Mouse (Mus musculus): ENCODE results near the gene Gm36245. TPM values are rescaled to one million over a fixed set of nuclear protein-coding genes. Genes with fewer than 3 reads are reported as not detected.
"Not testable (repeated sequence)": the region's sequence is repeated elsewhere in the genome, so short reads cannot be mapped to it uniquely, and the experiment has no call there.

Gm36245 gene
- not detected for total RNA-seq (2021)
- long read RNA-seq, experiment 1, result 0 reads
- long read RNA-seq, experiment 2, result 0 reads

- DNase-seq, result no peak
Observed at GRCm38 (mm10) chr15:77598958-77599357, at the start of gene Gm36245. TSS of gene Gm36245 (plus strand) at chr15:77599258.

DNA sequence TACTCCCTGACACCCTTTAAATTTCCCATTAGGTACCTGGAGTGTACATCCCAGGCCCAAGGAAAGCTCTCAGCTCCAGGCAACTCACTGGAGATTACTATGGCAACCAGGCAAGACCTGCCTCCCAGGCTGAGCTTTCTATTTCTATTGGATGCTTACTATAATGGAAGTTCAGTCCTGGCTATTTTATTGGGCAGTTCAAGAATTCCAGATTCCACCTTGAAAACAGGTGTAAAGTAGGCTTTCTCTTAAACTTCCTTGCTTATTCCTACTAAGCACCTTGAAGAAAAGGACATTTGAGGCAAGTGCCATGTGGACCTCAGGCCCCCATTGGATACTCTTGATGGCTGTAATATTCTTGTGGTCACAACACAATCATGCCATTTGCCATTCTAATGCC, 37.3 kb upstream of the Gm36245 start, which contains the start of gene 1700025B11Rik:
Gene 1700025B11Rik, minus strand, starts transcription at position 101 of the 400 bp plus-strand sequence.
- DNase-seq, result no peak

DNA sequence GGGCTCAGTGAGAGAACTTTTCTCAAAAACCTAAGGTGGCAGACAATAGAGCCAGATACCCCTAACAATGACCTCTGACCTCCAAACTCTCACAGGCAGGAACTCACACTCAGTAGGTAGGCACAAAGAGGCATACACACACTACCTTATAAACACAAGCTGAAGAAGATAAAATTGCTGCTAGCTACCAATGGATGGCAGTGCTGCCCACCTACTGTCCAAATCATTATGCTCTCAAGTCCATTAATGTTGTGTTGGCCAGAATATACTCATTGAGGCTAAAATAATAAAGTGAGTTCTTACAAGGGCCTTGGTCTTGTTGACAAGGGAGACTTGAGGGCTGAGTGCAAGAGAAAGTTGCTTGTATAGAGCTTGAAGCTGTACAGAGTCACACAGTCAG, 35.8 kb upstream of the Gm36245 start:
- no peak for DNase-seq

GRCm38 (mm10) chr15:77578801-77579200, 20.3 kb upstream of the Gm36245 start:
- DNase-seq, result peak in 1 of 2 experiments; percentile 31

- DNase-seq, result no peak
Observed at GRCm38 (mm10) chr15:77579311-77579710, 19.7 kb upstream of the Gm36245 start.

GRCm38 (mm10) chr15:77581681-77582080, 17.4 kb upstream of the Gm36245 start:
- DNase-seq, result peak; percentile 72 to 89

DNA sequence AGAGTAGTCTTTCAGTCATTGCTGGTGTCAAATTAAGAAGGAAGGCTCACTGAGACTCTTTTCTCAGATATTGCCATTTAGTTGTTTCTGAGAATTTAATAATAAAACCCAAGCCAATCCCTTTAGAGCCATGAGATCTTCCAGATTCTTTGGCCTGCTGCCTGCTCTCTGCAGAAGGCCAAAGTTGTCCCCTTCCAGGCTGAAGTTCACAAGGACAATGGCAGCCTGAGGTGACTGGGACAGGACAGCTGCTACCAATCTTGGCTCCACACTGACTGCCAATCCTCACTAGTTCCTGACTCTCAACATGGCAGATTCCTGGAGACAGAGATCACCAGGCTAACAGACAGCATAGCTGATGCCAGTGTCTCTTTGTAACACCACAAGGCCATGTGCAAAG, 12.0 kb upstream of the Gm36245 start:
- DNase-seq, result peak; percentile 51 to 62

GRCm38 (mm10) chr15:77588981-77589380, 10.1 kb upstream of the Gm36245 start:
- DNase-seq, result no peak

DNA sequence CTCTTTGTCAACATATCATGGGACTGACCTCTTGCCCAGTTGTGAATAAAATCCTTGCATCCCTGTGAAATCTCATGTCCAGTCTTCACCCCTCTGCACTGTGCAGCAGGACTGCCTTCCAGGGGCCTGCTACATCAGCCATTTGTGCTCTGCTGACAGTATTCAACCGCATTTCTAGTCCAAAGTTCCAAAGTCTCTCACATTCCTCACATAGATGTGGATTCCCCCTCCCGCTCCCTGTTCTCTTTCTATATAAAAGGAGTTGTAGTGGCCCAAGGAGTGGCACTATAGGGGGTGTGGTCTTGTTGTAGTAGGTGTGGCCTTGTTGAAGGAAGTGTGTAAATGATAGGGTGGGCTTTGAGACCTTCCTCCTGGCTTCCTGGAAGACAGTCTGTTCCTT, 8.2 kb upstream of the Gm36245 start:
- no peak for DNase-seq

- no peak for DNase-seq
Observed at GRCm38 (mm10) chr15:77593557-77593956, 5.5 kb upstream of the Gm36245 start.

- DNase-seq, result no peak
Observed at GRCm38 (mm10) chr15:77595961-77596360, 3.1 kb upstream of the Gm36245 start, which contains the start of gene Apol10b. TSS of gene Apol10b (minus strand) at chr15:77596125.

DNA sequence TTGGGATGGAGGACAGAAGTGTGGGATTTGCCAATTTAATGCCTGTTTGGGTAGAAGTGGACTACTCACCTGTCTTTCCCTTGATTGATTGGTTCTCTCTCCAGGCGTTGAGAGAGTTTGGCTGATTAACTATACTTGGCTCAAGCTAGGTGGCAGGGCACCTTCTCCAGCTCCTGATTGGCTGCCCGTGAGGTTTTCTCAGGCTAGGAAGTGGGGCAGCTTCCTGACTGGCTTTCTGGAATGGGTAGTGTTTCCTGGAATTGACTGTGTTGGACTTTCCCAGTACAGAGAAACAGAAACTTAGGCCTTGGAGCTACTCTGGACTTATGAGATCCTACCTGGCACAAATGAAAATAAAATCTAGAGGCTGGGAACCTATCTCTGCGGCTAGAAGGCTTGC, 629 bp upstream of the Gm36245 start:
- peak in 1 of 2 experiments; percentile 58 for DNase-seq

- peak in 1 of 2 experiments; percentile 32 for DNase-seq
Observed at GRCm38 (mm10) chr15:77606069-77606468, 7.0 kb downstream of the Gm36245 start.

GRCm38 (mm10) chr15:77624710-77625109, 25.7 kb downstream of the Gm36245 start:
- DNase-seq, result no peak

GRCm38 (mm10) chr15:77626471-77626870, 27.4 kb downstream of the Gm36245 start:
- not testable (repeated sequence) for DNase-seq

- not testable (repeated sequence) for DNase-seq
Observed at GRCm38 (mm10) chr15:77628647-77629046, 29.6 kb downstream of the Gm36245 start.

DNA sequence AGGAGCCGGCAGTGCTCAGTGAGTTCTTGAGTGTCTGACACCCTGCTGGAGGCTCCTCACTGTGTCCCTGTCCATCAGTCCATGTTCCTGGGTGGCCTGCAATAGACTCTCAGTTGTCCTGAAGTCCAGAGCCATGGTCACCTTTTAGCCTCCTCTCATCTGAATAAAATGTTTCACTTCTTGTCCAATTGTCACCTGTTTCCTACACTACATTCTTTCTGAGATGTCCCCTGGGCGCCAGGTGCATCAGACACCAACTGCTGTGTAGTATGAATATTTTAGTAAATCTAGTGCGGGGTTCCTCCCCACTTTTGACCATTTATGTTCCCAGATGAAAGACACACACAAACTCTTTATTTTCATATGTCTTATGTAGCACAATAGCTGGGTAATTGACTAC, 30.8 kb downstream of the Gm36245 start:
- not testable (repeated sequence) for DNase-seq

- DNase-seq, result not testable (repeated sequence)
Observed at GRCm38 (mm10) chr15:77643176-77643575, 44.1 kb downstream of the Gm36245 start, which contains the start of gene Apol11b. TSS of gene Apol11b (minus strand) at chr15:77643286.

- DNase-seq, result not testable (repeated sequence)
Observed at GRCm38 (mm10) chr15:77651143-77651542, 52.1 kb downstream of the Gm36245 start.

Other genes starting within 250 kb of the Gm36245 start
- under 1 TPM in 1 of 2 experiments, not detected in 1; 0.13 TPM for gene Apol7a, start 200.1 kb upstream of the Gm36245 start, total RNA-seq (2021)
- under 1 TPM; 0.30 to 0.62 TPM for gene Apol9a, start 188.1 kb upstream of the Gm36245 start, total RNA-seq (2021)
- gene Apol7b, start 151.8 kb upstream of the Gm36245 start, total RNA-seq (2021), result under 1 TPM in 1 of 2 experiments, not detected in 1; 0.31 TPM
- gene Apol10a, start 122.2 kb upstream of the Gm36245 start, total RNA-seq (2021), result not detected
- not detected for gene Apol11a, start 91.0 kb upstream of the Gm36245 start, total RNA-seq (2021)
- 1 to 10 TPM in 1 of 2 experiments, not detected in 1; 2.8 TPM for gene Apol7c, start 65.9 kb upstream of the Gm36245 start, total RNA-seq (2021)
- not detected for gene 1700025B11Rik, start 37.4 kb upstream of the Gm36245 start, total RNA-seq (2021)
- 1 to 10 TPM in 1 of 2 experiments, under 1 TPM in 1; 0.69 to 3.9 TPM for gene Apol10b, start 3.1 kb upstream of the Gm36245 start, total RNA-seq (2021)
- 1 to 10 TPM; 2.5 to 2.8 TPM for gene Apol11b, start 44.0 kb downstream of the Gm36245 start, total RNA-seq (2021)
- gene Apol7e, start 99.6 kb downstream of the Gm36245 start, total RNA-seq (2021), result under 1 TPM in 1 of 2 experiments, not detected in 1; 0.28 TPM
- under 1 TPM in 1 of 2 experiments, not detected in 1; 0.46 TPM for gene Apol9b, start 129.8 kb downstream of the Gm36245 start, total RNA-seq (2021)
- gene Apol8, start 157.7 kb downstream of the Gm36245 start, total RNA-seq (2021), result not detected
- 100 to 1,000 TPM; 117 to 119 TPM for gene Myh9, start 242.9 kb downstream of the Gm36245 start, total RNA-seq (2021)

Measured in heart, adult 18-20 months (tissue).